Mouse (Mus musculus) embryonic fibroblast, embryonic 13.5 days (primary cell): ENCODE results near the gene Qpctl. TPM values are rescaled to one million over a fixed set of nuclear protein-coding genes. Genes with fewer than 3 reads are reported as not detected.

Source experiments
- H3K27ac ChIP-seq: 2 replicates; pipeline ENCODE4 v1.5.1; 2012; ENCODE audit warnings: low read length, control low read depth, inconsistent platforms; ENCODE audit not compliant: insufficient read depth
- H3K4me1 ChIP-seq: 2 replicates; pipeline ENCODE4 v1.6.1; 2011; ENCODE audit warnings: low read length; ENCODE audit not compliant: control insufficient read depth, insufficient read depth
- H3K4me3 ChIP-seq: 2 replicates; pipeline ENCODE4 v1.5.1; 2011; ENCODE audit warnings: mild to moderate bottlenecking, control low read depth, low read length; ENCODE audit not compliant: insufficient read depth
- CTCF ChIP-seq: IDR thresholded peaks from 2 replicates; pipeline ENCODE4 v1.5.1; 2011; ENCODE audit warnings: mild to moderate bottlenecking, control low read depth, low read length, moderate library complexity, borderline replicate concordance; ENCODE audit not compliant: insufficient read depth
- POLR2A ChIP-seq: IDR thresholded peaks from 2 replicates; pipeline ENCODE4 v1.6.1; 2011; ENCODE audit warnings: low read depth, mild to moderate bottlenecking, control low read depth, low read length, moderate library complexity
- polyA plus RNA-seq: library from polyadenylated mRNA; stranded (reverse); fragments of >200 nt; gene quantifications from 2 replicates; pipeline ENCODE4 v1.2.4, GENCODE M21; 2011; ENCODE audit warnings: low read depth; ENCODE audit not compliant: missing spikeins, insufficient read length

Qpctl gene
- polyA plus RNA-seq, 1 experiment = 16.3 TPM

DNA sequence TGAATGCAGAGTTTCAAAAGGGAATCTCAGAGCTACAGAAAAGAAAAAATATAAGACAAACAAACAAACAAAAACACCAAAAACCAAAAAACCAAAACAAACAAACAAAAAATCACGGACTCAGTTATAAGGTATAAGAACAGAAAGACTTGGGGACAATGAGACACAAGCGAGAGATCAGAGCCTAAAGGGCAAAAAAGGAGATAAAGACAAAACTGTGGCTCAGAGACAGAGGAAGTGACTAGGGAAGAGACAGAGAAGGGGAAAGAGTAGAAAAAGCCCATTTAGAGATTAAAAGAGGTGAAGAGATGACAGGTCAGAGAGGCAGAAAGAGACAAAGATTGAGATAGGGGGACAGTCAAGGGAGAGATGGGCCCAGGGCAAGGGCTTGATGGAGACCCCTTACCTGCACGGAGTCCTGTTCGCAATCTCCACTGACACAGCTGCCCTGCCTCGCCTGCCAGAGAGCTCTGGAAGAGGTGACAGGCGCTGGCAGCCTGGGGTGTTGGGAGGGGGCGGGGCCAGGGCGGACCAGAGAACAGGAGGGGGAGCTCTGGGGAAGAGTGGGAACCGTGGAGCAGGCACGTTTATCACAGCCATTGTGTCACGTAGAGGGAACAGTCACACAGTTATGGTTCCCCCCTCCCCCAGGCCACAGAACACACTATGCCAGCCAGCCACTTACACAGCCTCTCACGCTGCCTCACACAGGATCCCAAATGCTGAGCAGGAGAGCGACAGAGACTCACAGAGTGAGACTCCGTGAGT, 16.7 kb upstream of the Qpctl start, which contains the start of gene Gipr:
Gene Gipr (minus strand): TSS at position 472 of the 768 bp plus-strand sequence.
- Histone ChIP-seq H3K4me1 (no peaks in the 10 kb centered on the region), H3K27ac (no peak within 1 kb of the TSS), H3K4me3 (no peak within 1 kb of the TSS)
- TF ChIP-seq POLR2A = no peak
- TF ChIP-seq CTCF = no peak

DNA sequence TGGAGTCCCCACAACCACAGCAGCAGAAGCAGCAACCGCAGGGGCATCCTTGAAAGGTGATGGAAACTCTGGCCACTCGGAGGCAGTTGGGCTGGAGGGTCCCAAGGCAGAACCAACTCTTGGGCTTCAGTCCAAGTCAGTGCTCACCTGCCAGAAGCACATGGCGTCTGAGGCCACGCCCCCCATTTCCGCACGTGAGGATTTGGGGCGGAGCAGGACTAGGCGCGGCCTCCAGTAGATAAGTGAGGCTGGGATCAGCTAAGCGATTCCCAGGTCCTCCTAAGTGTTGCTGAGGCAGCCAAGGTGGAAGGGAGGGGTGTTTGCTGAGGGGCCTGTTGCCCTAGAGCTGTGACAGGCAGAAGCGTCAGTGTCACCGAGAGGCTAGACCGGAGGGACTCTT, 15.9 kb upstream of the Qpctl start:
- no peak overlapping the region for H3K4me3 ChIP-seq
- TF ChIP-seq POLR2A = no peak
- no peaks in the 10 kb centered on the region for H3K4me1 ChIP-seq
- H3K27ac ChIP-seq = no peak overlapping the region

DNA sequence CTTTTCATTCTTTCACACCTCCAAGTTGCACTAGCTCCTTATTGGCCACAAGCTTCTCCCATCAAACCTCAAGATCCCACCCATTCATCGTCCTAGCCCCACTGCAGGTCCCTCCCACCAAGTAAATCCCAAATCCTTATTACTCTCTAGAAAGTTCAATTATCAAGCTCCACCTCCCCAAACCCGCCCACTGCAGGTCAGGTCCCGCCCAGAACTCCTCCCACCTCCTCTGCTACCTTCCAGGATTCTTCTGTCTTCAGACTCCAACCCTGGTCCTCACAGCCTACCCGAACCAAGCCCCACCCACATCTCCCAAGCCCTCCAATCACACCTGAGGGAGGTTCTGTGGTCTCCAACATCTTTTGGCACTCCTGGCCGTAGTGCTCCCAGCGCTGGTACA, 15.1 kb upstream of the Qpctl start:
- no peaks in the 10 kb centered on the region for H3K4me1 ChIP-seq
- H3K27ac ChIP-seq = no peak overlapping the region
- H3K4me3 ChIP-seq = no peak overlapping the region
- TF ChIP-seq POLR2A (no peak), CTCF (no peak)

- Histone ChIP-seq H3K27ac (no peak overlapping the region), H3K4me1 (no peaks in the 10 kb centered on the region), H3K4me3 (no peak overlapping the region)
- TF ChIP-seq CTCF (no peak), POLR2A (no peak)
These were observed 14.7 kb upstream of the Qpctl start for GRCm38 (mm10) chr7:19163752-19164151.

GRCm38 (mm10) chr7:19162928-19163327, 13.8 kb upstream of the Qpctl start:
- Histone ChIP-seq H3K4me1 (no peaks in the 10 kb centered on the region), H3K4me3 (no peak overlapping the region), H3K27ac (no peak overlapping the region)
- no peak for TF ChIP-seq POLR2A
- TF ChIP-seq CTCF = no peak

- Histone ChIP-seq H3K4me3 (no peak overlapping the region), H3K4me1 (peaks cover 11% of the 10 kb centered on the region), H3K27ac (no peak overlapping the region)
- TF ChIP-seq POLR2A = no peak
- TF ChIP-seq CTCF = no peak
These were observed 11.0 kb upstream of the Qpctl start for GRCm38 (mm10) chr7:19160115-19160514.

GRCm38 (mm10) chr7:19159411-19159810, 10.3 kb upstream of the Qpctl start:
- Histone ChIP-seq H3K4me3 (no peak overlapping the region), H3K27ac (no peak overlapping the region), H3K4me1 (peaks cover 12% of the 10 kb centered on the region)
- no peak for TF ChIP-seq POLR2A
- TF ChIP-seq CTCF = no peak

GRCm38 (mm10) chr7:19158601-19159000, 9.5 kb upstream of the Qpctl start:
- Histone ChIP-seq H3K4me1 (peaks cover 12% of the 10 kb centered on the region), H3K27ac (no peak overlapping the region), H3K4me3 (no peak overlapping the region)

DNA sequence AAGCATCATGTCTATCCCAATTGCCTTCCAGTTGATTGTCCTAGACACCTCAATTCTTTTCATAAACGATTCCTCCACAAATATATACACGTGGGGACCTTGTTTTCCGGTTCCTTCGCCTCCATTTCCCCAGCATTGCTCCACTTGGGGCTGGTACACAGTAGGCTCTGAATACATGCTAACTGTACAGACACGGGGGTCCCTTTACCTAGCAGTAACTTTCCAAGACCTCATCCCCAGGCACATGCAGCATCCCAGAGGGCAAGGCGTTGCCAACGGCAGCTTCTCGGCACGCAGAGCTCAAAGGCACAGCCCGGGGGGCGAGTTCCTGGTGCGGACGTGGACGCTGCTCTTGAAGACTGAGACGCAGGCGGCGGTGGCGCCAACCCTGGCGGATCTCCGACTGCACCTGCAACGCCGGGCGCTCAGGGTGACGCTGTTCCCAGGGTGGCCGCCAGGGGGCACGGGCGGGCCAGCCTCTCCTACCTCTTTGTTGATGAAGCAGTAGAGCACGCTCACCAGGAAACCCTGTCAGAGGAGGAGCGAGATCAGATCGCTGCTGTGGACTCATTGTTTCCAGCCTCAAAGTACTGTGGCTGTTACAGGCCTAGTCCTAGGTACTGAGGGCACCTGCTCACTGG, 8.2 kb upstream of the Qpctl start:
- H3K27ac ChIP-seq = no peak overlapping the region
- H3K4me3 ChIP-seq = no peak overlapping the region
- no peak for TF ChIP-seq POLR2A
- peak; percentile 71 for TF ChIP-seq CTCF

More at GRCm38 (mm10) chr7:19158601-19159000, 9.5 kb upstream of the Qpctl start:
- no peak for TF ChIP-seq CTCF
- TF ChIP-seq POLR2A = no peak

DNA sequence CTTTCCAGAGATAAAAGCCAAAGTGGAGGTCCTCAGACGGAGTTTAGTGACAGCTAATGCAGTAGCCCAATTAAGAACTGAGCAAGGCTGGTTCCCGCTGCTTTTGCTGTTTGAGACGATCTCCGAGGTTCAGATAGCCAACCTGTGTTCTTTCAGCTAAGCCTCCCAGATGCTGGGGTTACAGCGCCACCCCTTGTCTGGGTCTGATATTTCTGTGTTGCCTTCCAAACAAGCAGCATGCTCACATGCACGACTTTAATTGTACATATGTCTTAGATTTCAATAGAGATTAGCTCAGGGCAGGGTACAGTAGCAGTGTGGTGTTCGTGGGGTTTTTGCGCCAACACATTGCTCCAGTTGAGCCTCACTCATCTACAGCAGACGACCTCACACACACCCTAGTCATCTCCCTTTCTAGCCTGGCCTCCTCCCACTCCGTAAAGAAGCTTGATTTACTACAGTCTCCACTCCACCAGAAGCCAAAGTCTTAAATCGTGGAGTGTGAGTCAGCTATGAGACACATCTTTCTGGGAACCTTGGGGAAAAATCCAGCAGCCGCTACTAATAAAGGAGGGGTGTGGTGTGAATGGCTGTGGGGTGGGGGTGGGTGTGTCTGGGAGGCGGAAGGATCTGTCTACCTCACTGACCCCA, 6.9 kb upstream of the Qpctl start:
- H3K27ac ChIP-seq = peak overlapping the region; percentile 80
- peaks cover 12% of the 10 kb centered on the region for H3K4me1 ChIP-seq
- TF ChIP-seq POLR2A (no peak), CTCF (peak; percentile 36; the same call in 1 of the 2 replicates)
- H3K4me3 ChIP-seq = no peak overlapping the region

More for the DNA sequence above, 8.2 kb upstream of the Qpctl start:
- peaks cover 12% of the 10 kb centered on the region for H3K4me1 ChIP-seq
